Mouse (Mus musculus): Measurements from ENCODE around the gene Ncoa7. TPM values are rescaled to one million over a fixed set of nuclear protein-coding genes. Genes with fewer than 3 reads are reported as not detected.

The Ncoa7 gene
- polyA plus RNA-seq (2015; fragmentation: Nextera tagmentation; extraction: Ambion mirVana), result 9.5 and 10.1 TPM in 2 replicates

- no peaks in the 10 kb centered on the region for H3K36me3 ChIP-seq
- H3K9me3 ChIP-seq, result no peaks in the 10 kb centered on the region
- H3K9ac ChIP-seq, result peak within 1 kb of the TSS; percentile 80
- peak within 1 kb of the TSS; percentile 74 for H3K4me3 ChIP-seq
- H3K27me3 ChIP-seq, result no peaks in the 10 kb centered on the region
- H3K27ac ChIP-seq, result peak within 1 kb of the TSS; percentile 96
- peak; percentile 91 for ATAC-seq (ENCODE audit: borderline replicate concordance, extremely low read depth, low FRiP score, low TSS enrichment)
- peaks cover 10% of the 10 kb centered on the region; the same call in 1 of the 2 replicates for H3K4me1 ChIP-seq
- peak within 1 kb of the TSS; percentile 64 for H3K4me2 ChIP-seq
- WGBS, result under 1% methylated on average over 64 of the region's 89 CpGs
These were observed at the start of gene Ncoa7 for GRCm38 (mm10) chr10:30802681-30803586. Ncoa7 (minus strand) TSS chr10:30803326.

GRCm38 (mm10) chr10:30845101-30845825 lies 42.1 kb upstream of the Ncoa7 start:
- Histone ChIP-seq H3K4me3 (no peak overlapping the region), H3K4me2 (no peak overlapping the region), H3K9ac (no peak overlapping the region), H3K4me1 (peaks cover 20% of the 10 kb centered on the region), H3K9me3 (no peaks in the 10 kb centered on the region), H3K27me3 (peaks cover 65% of the 10 kb centered on the region), H3K36me3 (no peaks in the 10 kb centered on the region), H3K27ac (no peak overlapping the region)
- no peak for ATAC-seq (ENCODE audit: borderline replicate concordance, extremely low read depth, low FRiP score, low TSS enrichment)
- 19% methylated on average over 13 of the region's 13 CpGs for WGBS

GRCm38 (mm10) chr10:30844191-30845010 lies 41.3 kb upstream of the Ncoa7 start:
- WGBS, result 12% methylated on average over 30 of the region's 30 CpGs
- H3K4me1 ChIP-seq, result peaks cover 22% of the 10 kb centered on the region
- H3K36me3 ChIP-seq, result no peaks in the 10 kb centered on the region
- peaks cover 68% of the 10 kb centered on the region for H3K27me3 ChIP-seq
- no peak overlapping the region; the same call in 1 of the 2 replicates for H3K9ac ChIP-seq
- ATAC-seq (ENCODE audit: borderline replicate concordance, extremely low read depth, low FRiP score, low TSS enrichment), result no peak
- H3K9me3 ChIP-seq, result no peaks in the 10 kb centered on the region
- H3K4me3 ChIP-seq, result peak overlapping the region; percentile 55
- no peak overlapping the region for H3K27ac ChIP-seq
- peak overlapping the region; percentile 80 for H3K4me2 ChIP-seq

GRCm38 (mm10) chr10:30843438-30844190 lies 40.5 kb upstream of the Ncoa7 start:
- no peak for ATAC-seq (ENCODE audit: borderline replicate concordance, extremely low read depth, low FRiP score, low TSS enrichment)
- H3K4me2 ChIP-seq, result peak overlapping the region; percentile 80
- H3K27me3 ChIP-seq, result peaks cover 68% of the 10 kb centered on the region
- WGBS, result under 1% methylated on average over 21 of the region's 21 CpGs
- no peak overlapping the region for H3K27ac ChIP-seq
- no peak overlapping the region; the same call in 1 of the 2 replicates for H3K9ac ChIP-seq
- H3K36me3 ChIP-seq, result no peaks in the 10 kb centered on the region
- no peaks in the 10 kb centered on the region for H3K9me3 ChIP-seq
- peaks cover 25% of the 10 kb centered on the region for H3K4me1 ChIP-seq
- peak overlapping the region; percentile 55 for H3K4me3 ChIP-seq

GRCm38 (mm10) chr10:30842643-30843437 lies 39.7 kb upstream of the Ncoa7 start, which contains the start of gene Hey2:
Hey2 (minus strand) TSS chr10:30842801.
- H3K36me3 ChIP-seq, result no peaks in the 10 kb centered on the region
- WGBS, result under 1% methylated on average over 70 of the region's 70 CpGs
- H3K27me3 ChIP-seq, result peaks cover 67% of the 10 kb centered on the region
- ATAC-seq (ENCODE audit: borderline replicate concordance, extremely low read depth, low FRiP score, low TSS enrichment), result peak; percentile 99
- no peaks in the 10 kb centered on the region for H3K9me3 ChIP-seq
- peak within 1 kb of the TSS; percentile 4; the same call in 1 of the 2 replicates for H3K27ac ChIP-seq
- peak within 1 kb of the TSS; percentile 80 for H3K4me2 ChIP-seq
- H3K9ac ChIP-seq, result peak within 1 kb of the TSS; percentile 29
- H3K4me1 ChIP-seq, result peaks cover 25% of the 10 kb centered on the region
- H3K4me3 ChIP-seq, result peak within 1 kb of the TSS; percentile 55

GRCm38 (mm10) chr10:30842228-30842627 lies 39.1 kb upstream of the Ncoa7 start:
- Histone ChIP-seq H3K27me3 (peaks cover 63% of the 10 kb centered on the region), H3K4me3 (peak overlapping the region; percentile 55), H3K4me1 (peaks cover 25% of the 10 kb centered on the region), H3K9me3 (no peaks in the 10 kb centered on the region), H3K36me3 (no peaks in the 10 kb centered on the region), H3K4me2 (peak overlapping the region; percentile 80), H3K9ac (peak overlapping the region; percentile 29), H3K27ac (peak overlapping the region; percentile 4; the same call in 1 of the 2 replicates)
- WGBS, result 0% methylated on average over 29 of the region's 29 CpGs
- peak; percentile 52 for ATAC-seq (ENCODE audit: borderline replicate concordance, extremely low read depth, low FRiP score, low TSS enrichment)

GRCm38 (mm10) chr10:30840824-30841223 lies 37.7 kb upstream of the Ncoa7 start:
- H3K4me1 ChIP-seq, result peaks cover 25% of the 10 kb centered on the region
- H3K4me3 ChIP-seq, result no peak overlapping the region
- H3K27me3 ChIP-seq, result peaks cover 49% of the 10 kb centered on the region
- H3K9ac ChIP-seq, result no peak overlapping the region
- no peaks in the 10 kb centered on the region for H3K9me3 ChIP-seq
- no peak overlapping the region for H3K27ac ChIP-seq
- H3K4me2 ChIP-seq, result no peak overlapping the region
- 83% methylated on average over 5 of the region's 5 CpGs for WGBS
- no peak for ATAC-seq (ENCODE audit: borderline replicate concordance, extremely low read depth, low FRiP score, low TSS enrichment)
- H3K36me3 ChIP-seq, result no peaks in the 10 kb centered on the region

GRCm38 (mm10) chr10:30838188-30838587 lies 35.1 kb upstream of the Ncoa7 start:
- Histone ChIP-seq H3K4me3 (no peak overlapping the region), H3K27ac (no peak overlapping the region), H3K36me3 (no peaks in the 10 kb centered on the region), H3K4me1 (peaks cover 11% of the 10 kb centered on the region), H3K9ac (no peak overlapping the region), H3K27me3 (peaks cover 24% of the 10 kb centered on the region), H3K4me2 (no peak overlapping the region), H3K9me3 (no peaks in the 10 kb centered on the region)
- WGBS, result 7% methylated on average over 1 of the region's 1 CpGs
- ATAC-seq (ENCODE audit: borderline replicate concordance, extremely low read depth, low FRiP score, low TSS enrichment), result no peak

GRCm38 (mm10) chr10:30825049-30825448 lies 21.9 kb upstream of the Ncoa7 start:
- no peak overlapping the region for H3K4me2 ChIP-seq
- 3% methylated on average over 1 of the region's 1 CpGs for WGBS
- H3K4me3 ChIP-seq, result no peak overlapping the region
- no peaks in the 10 kb centered on the region for H3K9me3 ChIP-seq
- no peaks in the 10 kb centered on the region for H3K27me3 ChIP-seq
- H3K27ac ChIP-seq, result no peak overlapping the region
- no peak overlapping the region for H3K9ac ChIP-seq
- ATAC-seq (ENCODE audit: borderline replicate concordance, extremely low read depth, low FRiP score, low TSS enrichment), result no peak
- H3K36me3 ChIP-seq, result no peaks in the 10 kb centered on the region
- H3K4me1 ChIP-seq, result no peaks in the 10 kb centered on the region

GRCm38 (mm10) chr10:30810967-30811293 lies 7.8 kb upstream of the Ncoa7 start:
- Histone ChIP-seq H3K4me2 (peak overlapping the region; percentile 51), H3K9ac (no peak overlapping the region), H3K9me3 (no peaks in the 10 kb centered on the region), H3K27ac (no peak overlapping the region), H3K4me1 (peaks cover 5% of the 10 kb centered on the region; the same call in 1 of the 2 replicates), H3K36me3 (no peaks in the 10 kb centered on the region), H3K4me3 (peak overlapping the region; percentile 46), H3K27me3 (no peaks in the 10 kb centered on the region)
- WGBS, result 11% methylated on average over 11 of the region's 11 CpGs
- peak; percentile 90 for ATAC-seq (ENCODE audit: borderline replicate concordance, extremely low read depth, low FRiP score, low TSS enrichment)

Data from lung, embryonic 15.5 days (tissue).